Mouse (Mus musculus) lung, embryonic 14.5 days (tissue): ENCODE measurements around the gene Cdh23. TPM values are rescaled to one million over a fixed set of nuclear protein-coding genes. Genes with fewer than 3 reads are reported as not detected.

Experiments
- ATAC-seq: fragments of 200-750 bp; cut with Nextera tagmentation; 2 replicates; pipeline ENCODE4 v1.8.0; 2017; ENCODE audit warnings: mild to moderate bottlenecking, moderate TSS enrichment, moderate library complexity; ENCODE audit not compliant: insufficient read depth
- DNase-seq: peaks from one replicate; pipeline ENCODE4 v3.0.0-alpha.2; 2015
- H3K27ac ChIP-seq: fragments of 300-500 bp; sonication (generic); 2 replicates; pipeline ENCODE4 v1.5.1; 2014; ENCODE audit warnings: low read depth, mild to moderate bottlenecking, moderate library complexity
- H3K27me3 ChIP-seq: fragments of 300-500 bp; sonication (generic); 2 replicates; pipeline ENCODE4 v1.6.1; 2014; ENCODE audit warnings: low read length, control low read depth; ENCODE audit not compliant: insufficient read depth
- H3K36me3 ChIP-seq: fragments of 300-500 bp; sonication (generic); 2 replicates; pipeline ENCODE4 v1.6.1; 2014; ENCODE audit warnings: control low read depth; ENCODE audit not compliant: insufficient read depth
- H3K4me1 ChIP-seq: fragments of 300-500 bp; sonication (generic); 2 replicates; pipeline ENCODE4 v1.6.1; 2014; ENCODE audit warnings: antibody characterized with exemption, control low read depth; ENCODE audit not compliant: insufficient read depth
- H3K4me2 ChIP-seq: fragments of 300-500 bp; sonication (generic); 2 replicates; pipeline ENCODE4 v1.6.1; 2014; ENCODE audit warnings: mild to moderate bottlenecking
- H3K4me3 ChIP-seq: fragments of 300-500 bp; sonication (generic); 2 replicates; pipeline ENCODE4 v1.5.1; 2014; ENCODE audit warnings: low read depth, low read length
- H3K9ac ChIP-seq: fragments of 300-500 bp; sonication (generic); 2 replicates; pipeline ENCODE4 v1.6.1; 2014
- H3K9me3 ChIP-seq: fragments of 300-500 bp; sonication (generic); 2 replicates; pipeline ENCODE4 v1.6.1; 2016; ENCODE audit warnings: low read depth, low read length, control low read depth
- CTCF ChIP-seq: IDR thresholded peaks from 2 replicates; pipeline ENCODE4 v1.5.1; 2016; ENCODE audit warnings: antibody characterized with exemption, low read depth
- WGBS: fragments of 180-500 bp; shearing (Covaris S2); extraction: QIAGEN DNeasy Blood & Tissue Kit; methylation state at CpG from one replicate; pipeline ENCODE4 v1.1.7; 2014; 5-methylcytosine and 5-hydroxymethylcytosine counted together
- polyA plus RNA-seq: library from polyadenylated mRNA; unstranded; fragments of >200 nt; fragmentation: Nextera tagmentation; extraction: Ambion mirVana; gene quantifications from 2 replicates; pipeline ENCODE4 v1.2.1, GENCODE M21; 2014

Cdh23 gene
- polyA plus RNA-seq, 1 experiment from 2014 or later = 0.26 TPM

DNA sequence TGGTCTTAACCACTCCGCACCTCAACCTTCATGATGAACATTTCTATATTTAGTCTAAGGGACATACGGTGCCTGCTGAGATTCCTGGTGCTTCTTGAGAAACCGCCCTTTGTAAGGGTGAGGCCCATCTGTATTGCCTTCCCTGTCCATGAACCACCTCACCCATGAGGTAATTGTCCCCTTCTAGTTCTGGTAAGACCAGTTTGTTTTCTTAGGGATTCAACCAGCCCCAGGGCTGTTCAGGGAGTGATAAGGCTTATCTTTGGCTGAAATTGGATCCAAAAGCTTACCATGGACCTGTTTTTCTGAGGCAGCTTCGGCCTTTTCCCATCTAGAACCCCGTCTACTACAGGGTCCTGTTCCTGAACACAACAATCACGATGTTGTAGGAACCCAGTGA lies 440.2 kb downstream of the Cdh23 start:
- DNase-seq (no peak), ATAC-seq (no peak)
- Histone ChIP-seq H3K4me1 (no peaks in the 10 kb centered on the region), H3K4me3 (no peak overlapping the region), H3K36me3 (no peaks in the 10 kb centered on the region), H3K9me3 (no peaks in the 10 kb centered on the region), H3K9ac (no peak overlapping the region), H3K4me2 (no peak overlapping the region), H3K27me3 (no peaks in the 10 kb centered on the region), H3K27ac (no peak overlapping the region)
- no peak for TF ChIP-seq CTCF
- WGBS = 59% methylated on average over 6 of the region's 6 CpGs

Other genes starting within 250 kb of the Cdh23 start
- 7.4 and 9.0 TPM in 2 replicates for gene Slc29a3, start 56.3 kb upstream of the Cdh23 start, polyA plus RNA-seq
- gene Unc5b, start 135.1 kb upstream of the Cdh23 start, polyA plus RNA-seq = 6.6 TPM in 2 replicates